Mouse (Mus musculus) ovary, postnatal 36 days (tissue): ENCODE data around the gene Nsmce4a.
"Not testable (repeated sequence)": the region's sequence is repeated elsewhere in the genome, so short reads cannot be mapped to it uniquely, and the experiment has no call there.

Source experiments
- DNase-seq: peaks from one replicate; pipeline ENCODE4 v3.0.0; 2022; ENCODE audit warnings: low spot score, mixed read lengths

Gene Nsmce4a

DNA sequence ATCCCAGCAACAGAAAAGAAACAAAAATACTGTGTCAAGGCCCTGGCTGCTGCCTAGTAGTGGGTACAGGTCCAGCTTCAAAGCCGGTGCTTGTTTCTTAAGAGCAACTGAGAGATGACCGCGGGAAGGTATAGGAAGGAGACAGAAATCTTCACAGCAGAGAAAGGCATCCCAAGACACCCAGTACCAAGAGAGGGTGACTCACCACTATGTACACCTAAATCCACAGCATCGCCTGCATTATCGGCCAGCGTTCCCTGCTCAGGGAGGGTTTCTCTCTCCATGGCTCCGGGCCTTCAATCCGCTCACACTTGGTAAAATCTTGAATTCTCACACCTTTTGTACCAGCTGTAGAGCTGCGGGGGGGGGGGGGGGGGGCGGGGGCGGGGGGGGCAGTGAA, at the start of gene Nsmce4a:
TSS of gene Nsmce4a (minus strand) at position 298 of the 400 bp plus-strand sequence.
- DNase-seq, result no peak

- no peak for DNase-seq
Measured at GRCm38 (mm10) chr7:130622359-130622758, 49.4 kb upstream of the Nsmce4a start.

DNA sequence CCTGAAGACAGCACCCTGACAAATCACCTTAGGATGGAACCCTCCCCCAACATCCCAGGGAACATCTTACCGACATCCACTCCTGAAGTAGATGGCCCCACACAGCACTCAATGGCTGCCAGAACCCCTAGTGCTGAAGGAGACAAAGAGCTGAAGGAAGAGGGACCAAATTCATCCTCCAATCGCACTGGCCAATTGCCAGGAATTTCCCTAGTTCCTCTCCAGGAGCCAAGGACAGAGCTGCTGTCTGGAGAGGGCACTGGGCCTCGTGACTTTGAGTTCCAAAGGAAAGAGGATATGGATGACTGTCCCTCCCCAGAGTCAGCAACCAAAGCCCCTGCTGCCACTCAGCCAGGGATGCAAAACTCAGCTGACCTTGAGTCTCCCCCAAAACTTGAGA, 49.0 kb upstream of the Nsmce4a start:
- no peak for DNase-seq

DNA sequence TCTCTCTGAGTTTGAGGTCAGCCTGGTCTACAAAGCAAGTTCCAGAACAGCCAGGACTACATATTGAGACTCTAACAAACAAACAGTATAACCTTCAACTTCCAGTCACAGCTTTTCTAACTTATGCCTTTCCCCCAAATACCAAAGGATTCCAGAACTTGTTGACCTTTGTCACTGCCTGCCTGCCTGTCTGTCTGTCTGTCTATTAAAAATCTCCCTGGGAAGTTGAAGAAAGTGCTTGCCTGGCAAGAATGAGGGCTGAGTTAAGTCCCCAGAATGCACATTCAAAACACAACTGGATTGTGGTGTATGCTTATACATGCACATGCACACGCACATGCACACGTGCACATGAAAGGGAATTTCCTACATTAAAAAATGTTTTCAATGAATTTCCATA, 48.1 kb upstream of the Nsmce4a start:
- no peak for DNase-seq

GRCm38 (mm10) chr7:130617591-130617990, 44.7 kb upstream of the Nsmce4a start:
- DNase-seq, result no peak

DNA sequence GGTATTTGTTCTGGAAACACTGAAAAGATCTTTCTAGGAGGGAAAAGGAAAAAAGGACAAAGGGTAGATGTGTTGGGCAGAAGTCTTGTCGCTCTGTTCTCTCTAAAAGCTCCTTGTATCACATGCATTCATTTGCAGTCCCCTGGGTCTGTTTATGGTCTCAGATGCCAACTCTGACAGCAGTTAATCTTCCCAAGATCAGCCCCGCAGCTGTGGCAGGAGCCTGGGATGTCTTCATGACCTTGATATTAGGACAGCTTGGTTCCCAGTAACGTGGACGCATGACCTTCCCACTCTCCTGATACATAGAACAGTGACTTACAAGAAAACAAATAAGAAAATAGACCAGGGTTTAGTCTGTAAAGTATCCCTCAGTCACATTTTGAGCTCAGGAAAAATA, 41.1 kb upstream of the Nsmce4a start:
- no peak for DNase-seq

- no peak for DNase-seq
Measured at GRCm38 (mm10) chr7:130606958-130607357, 34.0 kb upstream of the Nsmce4a start.

- no peak for DNase-seq
Measured at GRCm38 (mm10) chr7:130605111-130605510, 32.2 kb upstream of the Nsmce4a start.

DNA sequence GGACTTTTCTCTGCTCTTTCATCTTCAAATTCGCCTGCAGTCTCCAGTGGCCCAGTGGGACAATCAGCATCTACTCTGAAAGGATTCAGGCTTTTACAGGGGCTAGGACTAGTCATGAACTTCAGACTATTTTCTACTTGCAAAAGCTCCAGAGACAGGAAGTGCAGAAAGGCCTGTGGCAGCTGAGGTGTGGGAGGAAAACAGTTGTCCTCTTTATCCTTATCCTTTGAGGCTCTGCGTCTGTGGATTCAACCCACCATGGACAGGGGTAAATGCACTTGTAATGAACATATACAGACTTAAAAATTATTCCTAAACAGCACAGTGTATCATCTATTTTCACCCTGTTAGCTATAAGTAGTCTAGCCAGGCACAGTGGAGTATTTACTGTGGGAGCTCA, 31.5 kb upstream of the Nsmce4a start:
- no peak for DNase-seq

DNA sequence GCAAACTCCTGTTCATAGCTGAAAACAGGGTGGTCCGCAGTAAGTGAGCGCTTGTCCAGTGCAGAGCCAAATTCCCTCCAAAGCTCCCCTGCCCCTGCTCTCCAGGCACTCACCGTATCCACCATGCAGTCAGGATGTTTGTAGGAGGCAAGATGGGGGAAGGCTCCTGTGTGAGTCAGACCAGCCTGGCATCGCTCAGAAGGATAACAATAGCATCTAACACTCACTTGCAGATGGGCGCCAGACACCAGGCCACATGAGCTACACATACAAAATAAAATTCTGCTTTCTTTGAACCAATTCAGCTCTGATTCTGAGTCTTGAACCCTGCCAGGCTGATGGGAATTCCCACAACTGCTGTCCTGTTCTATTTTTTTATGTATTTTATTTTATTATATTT, 30.6 kb upstream of the Nsmce4a start:
- no peak for DNase-seq

DNA sequence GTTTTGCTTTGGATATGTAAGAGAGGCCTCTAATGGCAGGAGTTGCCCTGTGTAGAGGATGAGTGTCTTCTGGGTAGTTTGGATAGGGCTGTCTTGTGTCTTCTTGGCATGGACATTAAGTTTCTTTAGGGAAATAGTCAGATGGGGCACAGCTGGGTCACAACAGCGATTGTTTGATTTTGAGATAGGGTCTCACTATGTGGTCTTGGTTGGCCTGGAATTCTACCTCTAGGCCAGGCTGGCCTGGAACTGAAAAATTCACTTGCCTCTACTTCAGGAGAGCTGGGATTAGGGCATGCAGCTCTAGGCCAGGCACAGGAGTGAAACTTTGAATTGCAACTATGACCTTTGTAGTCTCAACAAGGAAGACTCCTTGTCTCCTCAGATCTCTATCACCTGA, 29.9 kb upstream of the Nsmce4a start:
- DNase-seq, result no peak

DNA sequence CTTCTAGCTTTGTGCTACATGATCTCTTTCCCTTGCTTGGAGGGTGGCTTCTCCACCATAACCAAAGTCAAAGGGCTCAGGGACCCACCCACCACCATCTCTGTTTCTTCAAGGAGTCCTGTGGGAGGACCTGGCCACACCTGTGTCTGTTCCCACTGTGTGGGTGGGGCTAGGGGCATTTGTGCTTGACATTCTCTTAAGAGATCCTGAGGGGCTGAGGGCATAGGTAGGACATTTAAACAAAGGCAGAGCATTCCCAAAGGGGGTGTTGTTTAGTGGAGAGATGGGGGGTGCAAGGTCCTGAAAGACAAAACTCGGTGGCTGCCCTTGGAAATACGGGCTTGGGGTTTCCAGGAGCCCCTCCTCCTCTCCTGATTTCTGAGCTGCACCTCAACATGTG, 27.6 kb upstream of the Nsmce4a start:
- DNase-seq, result no peak

GRCm38 (mm10) chr7:130600074-130600473, 27.2 kb upstream of the Nsmce4a start:
- DNase-seq, result no peak

GRCm38 (mm10) chr7:130597546-130597945, 24.6 kb upstream of the Nsmce4a start:
- DNase-seq, result no peak

- not testable (repeated sequence) for DNase-seq
Measured at GRCm38 (mm10) chr7:130596079-130596855, 23.3 kb upstream of the Nsmce4a start.

DNA sequence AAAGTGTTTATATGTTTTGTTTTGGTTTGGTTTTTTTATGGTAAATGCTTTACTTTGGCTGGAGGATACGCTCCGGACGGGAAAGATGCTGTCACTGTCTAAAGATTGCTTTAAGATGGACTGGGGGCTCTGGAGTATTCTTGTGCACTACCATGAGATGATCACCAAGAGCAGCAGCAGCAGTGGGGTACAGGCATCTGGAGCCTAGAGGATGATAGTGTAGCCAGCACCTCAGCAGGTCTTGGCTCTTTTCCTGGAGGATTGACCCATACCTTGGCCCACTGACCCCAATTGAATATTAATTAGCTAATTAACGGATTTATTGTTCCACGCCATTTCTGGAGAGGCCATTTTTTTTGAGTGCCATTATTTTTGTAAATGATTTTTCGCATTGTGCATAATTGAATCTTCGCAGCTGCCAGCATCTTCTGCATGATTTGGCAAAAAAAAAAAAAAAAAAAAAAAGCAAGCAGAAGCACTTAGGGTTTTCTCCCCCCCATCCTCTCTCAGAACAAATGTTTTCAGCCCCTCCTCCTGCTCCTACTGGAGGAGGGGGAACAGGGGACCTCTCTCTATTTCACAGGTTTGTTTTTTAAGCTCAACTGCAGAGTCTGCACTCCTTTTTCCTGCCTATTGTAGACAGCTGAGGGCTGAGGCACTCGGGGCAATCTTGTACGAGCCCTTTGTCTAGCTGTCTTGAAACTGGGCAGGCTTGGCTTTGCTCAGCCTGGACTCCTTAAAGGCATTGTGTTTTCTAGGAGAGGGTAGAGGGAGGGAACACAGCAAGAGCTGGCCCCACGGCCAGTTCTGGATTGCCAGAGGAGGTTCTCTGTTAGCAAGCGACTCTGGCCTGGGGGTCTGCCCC, 20.7 kb upstream of the Nsmce4a start:
- DNase-seq, result not testable (repeated sequence)

DNA sequence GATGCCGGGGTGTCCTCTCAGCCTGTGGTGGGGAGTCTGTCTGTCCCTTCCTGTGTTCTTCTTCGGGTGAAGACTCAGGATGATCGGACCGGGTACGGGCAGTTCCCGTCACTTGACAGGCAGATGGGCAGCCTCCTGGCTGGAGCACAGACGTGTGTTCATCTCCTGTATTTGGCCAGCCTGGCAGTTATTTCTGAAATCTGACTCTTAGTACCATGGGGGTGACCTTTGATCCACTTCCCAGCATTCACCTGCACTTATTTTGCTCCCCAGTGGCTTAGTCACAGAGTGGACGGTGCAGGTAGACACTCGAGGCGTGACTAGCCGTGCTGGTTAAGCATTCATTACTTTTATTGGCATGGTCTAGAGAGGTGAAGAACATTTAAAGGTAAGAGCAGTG, 20.1 kb upstream of the Nsmce4a start:
- not testable (repeated sequence) for DNase-seq

GRCm38 (mm10) chr7:130590845-130591437, 18.0 kb upstream of the Nsmce4a start:
- DNase-seq, result no peak

DNA sequence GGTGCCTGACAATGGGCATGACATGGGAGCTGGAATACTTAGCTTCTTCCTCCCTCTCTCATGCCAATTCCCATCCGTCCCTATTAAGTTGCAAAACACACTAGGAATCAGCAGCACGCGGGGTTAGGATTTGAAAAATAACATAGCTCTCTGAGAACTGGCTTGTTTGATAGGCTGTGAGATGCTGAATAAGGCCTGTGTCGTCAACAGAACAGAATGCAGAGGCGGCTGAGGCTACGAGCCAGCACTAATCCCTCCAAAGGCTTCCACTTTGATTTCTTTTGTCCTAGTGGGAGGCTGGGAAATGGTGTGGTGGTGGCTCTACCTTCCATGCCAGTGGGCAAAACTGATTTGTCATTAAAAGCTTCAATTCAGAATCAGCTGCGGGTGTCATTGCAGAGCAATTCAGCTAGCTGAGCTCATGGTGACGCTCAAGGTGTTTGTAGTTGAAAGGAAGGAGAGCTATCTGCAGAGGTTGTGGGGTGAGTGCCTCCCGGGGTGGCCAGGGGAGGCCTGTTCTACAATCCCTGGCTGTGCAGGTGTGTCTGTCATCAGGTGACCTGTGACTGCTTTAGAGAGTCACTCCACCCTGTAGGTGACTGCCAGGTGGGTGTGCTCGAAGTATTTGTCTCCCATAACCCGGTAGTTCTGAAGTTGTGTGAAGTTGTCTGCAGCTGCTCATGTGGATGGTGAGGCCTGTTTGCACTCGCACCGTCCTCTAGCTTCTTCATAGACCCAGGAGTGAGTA, 17.3 kb upstream of the Nsmce4a start:
- no peak for DNase-seq

GRCm38 (mm10) chr7:130586521-130587072, 13.7 kb upstream of the Nsmce4a start:
- no peak for DNase-seq

DNA sequence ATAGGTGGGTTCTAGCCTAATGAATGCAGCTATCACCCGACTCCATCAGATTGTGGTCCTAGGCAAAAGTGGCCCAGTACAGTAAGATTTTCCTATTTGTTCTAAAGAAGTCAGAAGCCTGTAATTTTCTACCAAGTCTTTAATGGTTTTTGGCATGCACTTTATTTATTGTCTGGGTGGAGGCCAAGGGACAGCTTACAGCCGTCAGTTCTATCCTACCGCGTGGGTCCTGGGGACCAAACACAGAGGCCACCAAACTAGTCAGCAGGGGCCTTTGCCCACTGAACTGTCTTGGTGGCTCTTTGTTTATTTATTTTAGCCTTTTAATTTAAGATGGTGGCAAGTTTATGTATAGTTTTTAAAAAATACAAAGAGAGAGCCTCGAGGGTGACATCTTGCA, 5.7 kb upstream of the Nsmce4a start:
- no peak for DNase-seq

GRCm38 (mm10) chr7:130578066-130578465, 5.1 kb upstream of the Nsmce4a start:
- no peak for DNase-seq
